Mouse (Mus musculus): ENCODE results near the gene Fig4.

Fig4 gene

GRCm38 (mm10) chr10:41218897-41219296, 84.2 kb downstream of the Fig4 start:
- peak in 1 of 2 experiments; percentile 25 for DNase-seq (ENCODE audit: low spot score in 2 of 2)

- no peak for DNase-seq (ENCODE audit: low spot score in 2 of 2)
These were observed 89.0 kb downstream of the Fig4 start for GRCm38 (mm10) chr10:41214083-41214482.

DNA sequence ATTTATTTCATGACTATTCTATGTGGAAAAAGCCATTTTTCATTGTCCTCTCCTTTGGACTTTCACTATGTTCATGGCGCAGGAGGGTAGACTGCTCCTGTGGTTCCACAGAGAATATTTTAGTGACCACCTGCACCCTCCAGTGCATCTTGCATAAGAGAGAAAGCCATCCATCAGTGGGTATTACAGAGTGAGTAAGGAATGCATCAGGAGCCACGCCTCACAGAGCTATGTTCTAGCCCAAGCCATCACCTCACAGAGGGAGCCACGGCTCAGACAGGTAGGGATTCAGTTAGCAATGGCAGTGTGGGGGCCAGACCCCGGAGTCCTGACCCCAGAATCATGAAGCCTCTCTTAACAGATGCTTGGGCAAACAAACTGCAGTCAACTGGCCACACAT, 93.5 kb downstream of the Fig4 start:
- DNase-seq (ENCODE audit: low spot score in 2 of 2): no peak

DNA sequence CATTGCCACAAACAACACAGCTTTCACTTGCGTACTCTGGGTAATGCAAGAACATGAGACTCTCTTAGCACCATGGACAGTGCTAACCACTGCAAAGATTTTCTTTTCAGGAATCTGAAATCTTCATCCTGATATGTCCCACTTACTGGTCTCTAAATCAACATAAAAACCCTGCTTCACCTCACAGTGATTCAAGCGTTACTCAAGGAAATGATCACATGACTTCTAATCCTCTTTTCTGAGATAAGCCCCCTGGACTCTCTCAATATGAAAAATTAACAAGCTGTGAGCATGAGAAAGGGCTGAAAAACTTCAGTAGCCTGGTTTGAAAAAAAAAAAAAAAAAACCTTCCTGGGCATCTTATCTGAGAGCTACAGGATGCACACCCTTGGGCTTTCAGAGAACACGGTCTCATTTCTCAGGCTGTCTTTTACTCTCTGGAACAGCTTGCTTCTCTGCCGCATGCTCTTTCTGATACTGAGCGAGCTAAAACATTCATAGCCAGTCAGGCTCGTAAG, 94.1 kb downstream of the Fig4 start:
- no peak for DNase-seq (ENCODE audit: low spot score in 2 of 2)

DNA sequence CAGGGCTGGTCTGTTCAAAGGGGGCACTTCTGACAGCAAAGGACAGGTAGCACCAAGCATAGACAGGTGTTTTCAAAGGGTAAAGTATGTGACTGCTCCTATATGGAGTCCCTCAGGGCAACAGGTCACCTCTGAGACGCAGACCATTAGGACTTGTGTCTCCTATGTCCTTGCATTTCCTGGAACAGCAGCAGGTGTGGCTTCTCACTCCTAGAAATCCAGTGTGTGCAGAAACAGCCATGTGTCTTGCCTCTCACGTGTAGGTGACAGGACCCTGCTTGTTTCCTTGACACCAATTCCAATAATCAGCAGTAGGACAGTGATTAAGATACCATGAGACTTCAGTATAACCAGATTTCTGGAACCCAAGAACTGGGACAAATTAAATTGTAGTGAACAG, 97.4 kb downstream of the Fig4 start:
- DNase-seq (ENCODE audit: low spot score in 2 of 2): no peak

DNA sequence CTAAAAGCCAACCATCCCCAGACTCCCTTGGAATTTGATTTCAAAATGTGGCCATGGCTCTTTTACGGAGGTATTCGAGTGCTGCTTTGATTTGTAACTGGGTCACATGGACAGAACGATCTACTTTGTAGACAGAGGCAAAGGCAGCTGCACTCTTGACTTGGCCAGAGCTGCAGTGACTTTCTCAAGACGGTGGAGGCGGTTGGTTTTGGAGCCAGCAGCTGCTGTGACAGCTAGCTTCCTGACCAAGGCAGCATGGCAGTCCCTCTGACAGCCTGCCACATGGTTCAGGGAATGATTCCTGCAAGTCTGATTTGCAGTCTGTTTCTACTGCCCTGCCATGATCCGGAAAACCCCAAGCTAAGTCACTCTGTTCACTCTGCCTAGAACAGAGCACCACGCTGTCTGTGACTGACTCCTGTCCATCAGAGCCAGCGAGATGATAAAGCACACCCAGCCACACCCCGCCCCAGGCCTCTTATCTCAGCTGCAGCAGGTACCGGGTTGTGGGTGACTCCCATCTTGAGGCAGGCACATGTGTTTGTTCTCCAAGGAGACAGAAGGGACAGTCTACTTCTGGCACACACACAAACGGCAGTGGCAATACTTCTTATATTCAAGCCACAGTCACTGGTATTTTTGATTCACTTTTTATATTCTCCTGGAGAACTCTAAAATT, 98.3 kb downstream of the Fig4 start:
- DNase-seq (ENCODE audit: low spot score in 2 of 2): no peak

- no peak for DNase-seq (ENCODE audit: low spot score in 2 of 2)
These were observed 98.9 kb downstream of the Fig4 start for GRCm38 (mm10) chr10:41204191-41204590.

DNA sequence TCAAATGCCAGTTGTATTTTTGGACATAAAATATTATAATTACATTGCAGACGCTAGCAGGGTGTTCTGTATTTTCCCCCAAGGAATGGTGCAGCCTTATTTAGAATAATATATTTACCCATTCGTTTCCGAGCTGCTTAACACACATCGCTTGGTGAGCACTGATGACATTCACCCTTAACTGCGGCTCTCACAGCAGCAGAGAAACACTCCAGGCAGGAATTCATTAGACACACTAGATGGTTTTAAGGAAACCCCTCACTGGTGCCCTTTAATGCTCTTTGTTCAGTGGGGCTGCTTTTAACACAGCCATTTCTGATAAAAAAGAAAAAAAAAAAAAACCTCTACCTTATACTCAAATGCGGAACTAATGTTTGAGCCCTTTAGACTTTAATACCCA, 104.3 kb downstream of the Fig4 start:
- no peak for DNase-seq (ENCODE audit: low spot score in 2 of 2)

DNA sequence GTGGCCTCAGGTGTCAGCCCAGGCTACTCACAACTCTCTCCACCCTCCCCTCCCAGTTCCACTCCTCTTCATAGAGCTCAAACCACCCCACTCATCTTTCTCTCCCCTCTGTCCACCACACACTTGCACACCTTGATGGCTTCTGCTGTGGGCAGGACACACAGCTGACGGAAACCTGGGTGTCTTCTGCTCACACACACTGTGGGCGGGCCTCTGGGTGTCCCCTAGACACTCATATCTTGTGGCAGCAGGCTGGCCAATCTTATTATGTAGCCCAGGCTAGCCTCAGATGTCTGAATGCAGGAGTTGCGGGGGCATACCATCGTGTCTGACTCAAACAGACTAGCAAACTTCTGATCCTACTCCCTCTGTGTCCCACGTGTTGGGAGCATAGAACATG, 105.3 kb downstream of the Fig4 start:
- no peak for DNase-seq (ENCODE audit: low spot score in 2 of 2)

GRCm38 (mm10) chr10:41196295-41196694, 106.8 kb downstream of the Fig4 start:
- DNase-seq (ENCODE audit: low spot score in 2 of 2): no peak

- no peak for DNase-seq (ENCODE audit: low spot score in 2 of 2)
These were observed 113.7 kb downstream of the Fig4 start for GRCm38 (mm10) chr10:41189392-41189791.

- DNase-seq (ENCODE audit: low spot score in 2 of 2): no peak
These were observed 119.1 kb downstream of the Fig4 start for GRCm38 (mm10) chr10:41183975-41184374.

DNA sequence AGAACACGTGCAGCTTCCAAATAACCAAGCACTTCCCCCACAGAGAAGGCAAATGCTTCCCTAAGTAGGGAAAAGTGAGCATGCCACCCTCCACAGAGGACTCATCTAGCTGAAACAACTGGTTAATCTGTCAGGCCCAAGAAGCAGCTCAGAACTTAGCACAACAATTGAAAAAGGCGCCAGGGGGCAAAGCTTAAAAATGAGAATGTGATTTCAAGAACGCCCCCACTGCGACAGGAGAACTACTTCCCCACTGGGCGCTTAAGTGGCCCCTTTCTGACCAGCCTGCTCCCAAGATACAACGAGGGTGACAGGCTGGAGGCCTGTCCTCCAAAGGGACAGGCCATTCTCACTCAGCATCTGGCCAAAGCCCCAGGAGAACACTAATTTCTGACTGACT, 120.4 kb downstream of the Fig4 start:
- DNase-seq (ENCODE audit: low spot score in 2 of 2): no peak

DNA sequence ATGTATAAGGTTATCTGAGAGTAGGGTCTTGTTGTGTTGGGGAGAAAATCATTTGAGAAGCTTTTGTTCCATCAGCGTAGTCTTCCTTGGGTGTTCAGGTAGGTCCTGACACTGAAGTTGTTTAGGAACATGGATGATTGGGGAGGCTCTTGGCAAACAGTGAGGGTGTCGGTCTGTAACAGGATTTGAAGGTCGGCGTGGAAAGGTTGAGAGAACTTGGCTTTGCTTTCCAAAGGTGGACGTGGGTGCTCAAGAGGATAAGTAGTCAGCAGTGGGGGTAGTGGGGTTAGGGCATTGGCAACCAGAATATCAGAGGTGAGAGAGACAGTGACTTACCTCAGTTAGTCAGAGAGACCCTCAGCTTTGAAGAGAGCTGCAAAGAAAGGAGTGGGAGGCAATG, 136.9 kb downstream of the Fig4 start:
- DNase-seq (ENCODE audit: low spot score in 2 of 2): no peak

GRCm38 (mm10) chr10:41163108-41163507, 140.0 kb downstream of the Fig4 start:
- no peak for DNase-seq (ENCODE audit: low spot score in 2 of 2)

DNA sequence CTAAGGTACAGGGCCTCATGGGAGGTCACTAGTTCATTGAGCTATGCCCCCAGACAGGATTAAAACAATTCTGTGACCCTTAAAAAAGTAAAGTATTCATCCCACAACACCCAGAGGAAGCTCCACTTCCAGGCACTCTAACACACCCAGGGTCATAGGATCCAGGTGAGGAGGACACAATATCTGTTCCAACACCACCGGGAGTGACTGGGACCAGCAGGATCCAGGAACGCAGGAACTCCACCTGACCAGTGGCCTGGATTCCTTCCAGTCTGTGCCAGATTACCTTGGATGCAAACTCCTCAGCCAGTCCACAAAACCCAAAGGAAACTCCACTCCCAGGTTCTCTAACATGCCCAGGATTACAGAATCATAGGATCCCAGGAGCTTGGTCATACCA, 145.8 kb downstream of the Fig4 start:
- DNase-seq (ENCODE audit: low spot score in 2 of 2): no peak

GRCm38 (mm10) chr10:41156693-41157092, 146.4 kb downstream of the Fig4 start:
- DNase-seq (ENCODE audit: low spot score in 2 of 2): no peak

GRCm38 (mm10) chr10:41153229-41153750, 149.8 kb downstream of the Fig4 start:
- DNase-seq (ENCODE audit: low spot score in 2 of 2): no peak

- no peak for DNase-seq (ENCODE audit: low spot score in 2 of 2)
These were observed 151.2 kb downstream of the Fig4 start for GRCm38 (mm10) chr10:41151901-41152300.

DNA sequence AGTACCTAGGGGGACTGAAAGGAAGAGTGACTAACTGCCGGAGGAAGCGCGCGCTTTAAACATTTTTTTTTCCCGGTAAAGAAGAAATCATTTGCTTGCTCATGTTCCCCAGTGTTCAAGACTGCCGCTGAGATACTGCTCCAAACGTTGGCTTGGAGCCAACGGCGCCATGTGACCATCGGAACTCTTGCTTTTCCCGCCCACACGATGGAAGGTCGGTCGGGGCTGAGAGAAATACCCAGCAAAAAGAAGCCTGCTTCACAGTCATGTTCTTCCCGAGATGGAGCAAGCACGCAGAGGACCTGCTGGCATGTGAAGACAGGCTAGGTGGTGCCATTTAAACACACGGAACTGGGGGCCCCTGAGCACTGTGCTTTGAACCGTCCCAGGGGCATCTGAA, 151.6 kb downstream of the Fig4 start:
- peak in 1 of 2 experiments; percentile 10 for DNase-seq (ENCODE audit: low spot score in 2 of 2)

DNA sequence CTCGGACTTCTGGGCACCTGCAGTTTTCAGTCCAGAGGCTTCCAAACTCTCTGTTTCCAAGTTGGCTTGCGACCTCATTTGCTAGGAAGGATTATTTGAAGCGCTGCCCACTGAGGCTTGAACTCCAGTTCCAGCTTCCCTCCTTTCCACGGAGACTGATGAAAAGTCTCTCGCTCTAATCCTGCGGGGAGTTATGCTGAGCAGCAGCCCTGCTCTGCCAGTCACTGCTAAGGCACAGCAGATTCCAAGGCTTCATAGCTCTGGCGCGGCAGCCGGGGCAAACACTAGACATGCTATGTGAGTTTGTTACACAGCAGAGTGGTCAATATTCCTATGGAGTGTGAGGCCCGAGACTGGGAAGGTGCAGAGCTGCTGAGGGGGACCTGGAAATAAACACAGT, 152.0 kb downstream of the Fig4 start:
- DNase-seq (ENCODE audit: low spot score in 2 of 2): no peak

- DNase-seq (ENCODE audit: low spot score in 2 of 2): no peak
These were observed 152.6 kb downstream of the Fig4 start for GRCm38 (mm10) chr10:41150496-41150895.

DNA sequence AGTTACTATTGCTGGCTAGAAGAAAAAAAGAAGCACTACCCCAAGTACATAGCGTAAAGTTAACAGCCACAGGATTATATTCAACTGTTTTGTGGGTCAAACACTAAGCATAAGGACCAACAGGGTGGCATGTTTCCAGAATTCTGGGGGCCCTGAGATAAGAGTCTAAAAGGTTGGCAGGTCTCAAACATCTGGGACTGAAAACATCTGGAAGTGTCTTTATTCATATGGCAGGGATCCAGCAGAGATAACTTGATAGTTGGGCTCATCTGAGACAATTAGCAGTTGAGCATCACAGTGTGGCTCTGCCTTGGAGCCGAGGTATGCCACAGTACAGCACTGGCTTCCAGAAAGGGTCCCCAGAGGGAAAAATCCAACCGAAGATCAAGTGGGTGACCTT, 153.8 kb downstream of the Fig4 start:
- no peak for DNase-seq (ENCODE audit: low spot score in 2 of 2)

DNA sequence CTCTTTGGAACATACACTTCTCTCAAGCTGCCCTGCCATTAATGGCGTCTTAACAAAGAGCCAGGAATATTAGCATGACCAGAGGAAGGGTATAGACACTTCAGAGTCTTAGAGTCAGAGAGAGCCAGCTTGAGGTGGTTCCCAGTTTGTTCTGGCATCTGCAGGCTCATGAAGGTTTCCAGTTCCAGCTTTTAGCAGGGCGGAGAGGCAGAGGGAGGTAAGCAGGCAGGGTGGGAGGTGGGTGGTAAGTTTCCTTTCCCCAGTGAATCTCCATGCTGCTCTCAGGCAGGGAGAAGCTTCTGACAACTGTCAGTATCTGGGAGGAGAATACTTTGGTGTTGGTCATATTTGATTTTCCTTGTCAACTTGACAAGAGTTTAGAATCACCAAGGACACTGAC, 156.9 kb downstream of the Fig4 start:
- no peak for DNase-seq (ENCODE audit: low spot score in 2 of 2)
